Comparison of ENCODE assay signal across 12 mouse cellular contexts in the genomic region with DNA sequence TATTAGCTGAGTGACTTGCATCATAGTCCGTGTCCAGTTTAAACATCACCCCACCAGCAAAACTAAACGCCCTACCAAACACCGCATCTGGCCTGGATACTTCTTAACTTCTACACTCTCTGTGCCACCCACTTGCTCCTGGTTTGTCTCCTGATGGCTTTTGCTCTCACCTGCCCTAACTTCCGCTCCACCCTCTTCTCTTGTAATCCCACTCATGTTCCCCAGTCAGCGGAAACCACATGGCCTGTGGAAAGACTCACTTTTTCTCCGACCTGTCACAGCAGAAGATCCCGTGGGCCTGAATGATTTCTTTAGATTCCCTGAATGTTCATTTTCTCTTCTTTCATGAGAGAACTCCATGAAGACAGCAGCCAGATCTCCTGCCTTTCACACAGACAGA.
A peak's percentile ranks its signal among the peaks of the same experiment; 100 is the strongest.
DNase-seq lines count a peak whose midpoint lies in the region; ATAC-seq lines count a peak whose summit lies in the region.
"Had no signal": no experiment of that assay in that cellular context is flagged by ENCODE, and none has a peak within 500 bp of the region (broad histone marks: within the 10 kb centered on the region; RNA-seq: fewer than 3 reads in every experiment).

No protein-coding gene starts in this region.

- no peak overlapping the region for H3K4me3 ChIP-seq in heart, embryonic 11.5 days (ENCODE audit: low read depth, low read length)
- H3K4me3 ChIP-seq in lung, embryonic 16.5 days (ENCODE audit: low read length): no peak overlapping the region
- 0 out of 2 replicates have a peak overlapping the region, but pooled peaks have one; percentile 10 for H3K4me3 ChIP-seq in liver, embryonic 13.5 days (replicated peaks)

- H3K36me3 ChIP-seq in heart, embryonic 11.5 days (ENCODE audit: control insufficient read depth, insufficient read depth, low read length): no peaks in the 10 kb centered on the region
- no peaks in the 10 kb centered on the region for H3K36me3 ChIP-seq in lung, embryonic 16.5 days (ENCODE audit: control insufficient read depth, insufficient read depth, low read length)
- no peaks in the 10 kb centered on the region for H3K36me3 ChIP-seq in liver, embryonic 13.5 days

- H3K27me3 ChIP-seq in heart, embryonic 11.5 days (ENCODE audit: control insufficient read depth, insufficient read depth, low read length): no peaks in the 10 kb centered on the region
- H3K27me3 ChIP-seq in lung, embryonic 16.5 days (ENCODE audit: control insufficient read depth, insufficient read depth, low read depth, low read length): no peaks in the 10 kb centered on the region
- H3K27me3 ChIP-seq in liver, embryonic 13.5 days: peaks cover 2% of the 10 kb centered on the region; the same call in 1 of the 2 replicates

- H3K27ac ChIP-seq in heart, embryonic 11.5 days (ENCODE audit: low read depth, low read length): peak overlapping the region; percentile 78
- H3K27ac ChIP-seq in lung, embryonic 16.5 days (ENCODE audit: low read length): peak overlapping the region; percentile 90
- H3K27ac ChIP-seq in liver, embryonic 13.5 days: peak overlapping the region; percentile 98

- H3K4me2 ChIP-seq in heart, embryonic 11.5 days: peak overlapping the region; percentile 6; the same call in 1 of the 2 replicates
- H3K4me2 ChIP-seq in lung, embryonic 16.5 days (ENCODE audit: low read depth, low read length): no peak overlapping the region
- H3K4me2 ChIP-seq in liver, embryonic 13.5 days: peak overlapping the region; percentile 58

- H3K4me1 ChIP-seq in heart, embryonic 11.5 days (ENCODE audit: control insufficient read depth, insufficient read depth, low read length): peaks cover 16% of the 10 kb centered on the region
- H3K4me1 ChIP-seq in lung, embryonic 16.5 days (replicated peaks; ENCODE audit: control insufficient read depth, insufficient read depth, low read length): peaks cover 30% of the 10 kb centered on the region
- peaks cover 64% of the 10 kb centered on the region for H3K4me1 ChIP-seq in liver, embryonic 13.5 days (replicated peaks)

- DNase-seq in heart, adult 11 months: no peak
- no peak for DNase-seq in lung, postnatal 10 days
- DNase-seq in c-Kit-positive CD71-positive TER-119-positive erythroid progenitor cells, embryonic 14.5 days (ENCODE audit: low spot score): peak; percentile 19
- DNase-seq in liver, embryonic 13.5 days: no peak
- no peak for DNase-seq in layer of hippocampus, adult 9-10 months (ENCODE audit: low spot score)
- no peak for DNase-seq in layer of hippocampus, postnatal 10 days (ENCODE audit: low spot score in 2 of 2)
- DNase-seq: cerebellum, adult 8-10 months; gastrocnemius, postnatal 36 days; right cerebral cortex, postnatal 25 days had no signal

- no peak for ATAC-seq in heart, embryonic 11.5 days (replicated peaks; ENCODE audit: insufficient number of reproducible peaks, low FRiP score, low TSS enrichment)
- ATAC-seq in lung, embryonic 16.5 days (ENCODE audit: low read depth): no peak
- peak; percentile 24 for ATAC-seq in liver, embryonic 13.5 days (ENCODE audit: low read depth)
- ATAC-seq: midbrain, embryonic 16.5 days had no signal

- 76% methylated on average over 7 of the region's 7 CpGs for WGBS in heart, embryonic 11.5 days (ENCODE audit: insufficient replicate concordance)
- WGBS in lung, embryonic 16.5 days: 70% methylated on average over 7 of the region's 7 CpGs
- WGBS in liver, embryonic 13.5 days (ENCODE audit: insufficient replicate concordance): 69% methylated on average over 7 of the region's 7 CpGs

- H3K9ac ChIP-seq in heart, embryonic 11.5 days (ENCODE audit: low read depth, low read length): no peak overlapping the region; the same call in 1 of the 2 replicates
- no peak overlapping the region for H3K9ac ChIP-seq in lung, embryonic 16.5 days (ENCODE audit: low read length)
- peak overlapping the region; percentile 67 for H3K9ac ChIP-seq in liver, embryonic 13.5 days

- no peaks in the 10 kb centered on the region for H3K9me3 ChIP-seq in heart, embryonic 11.5 days (replicated peaks; ENCODE audit: control insufficient read depth, low read length)
- no peaks in the 10 kb centered on the region for H3K9me3 ChIP-seq in lung, embryonic 16.5 days (ENCODE audit: control insufficient read depth, low read length)
- no peaks in the 10 kb centered on the region for H3K9me3 ChIP-seq in liver, embryonic 13.5 days (replicated peaks)
